Mouse (Mus musculus) spleen, adult 2 months (tissue): ENCODE measurements around the gene Slc15a1. TPM values are rescaled to one million over a fixed set of nuclear protein-coding genes. Genes with fewer than 3 reads are reported as not detected.

Experiments used
- DNase-seq, 2 experiments: peaks; one replicate each; pipeline versions ENCODE4 v3.0.0 to v3.0.0-alpha.2; 2012 to 2021; ENCODE audit warnings: low spot score in 2 of 2, low read depth in 1 of 2
- H3K27ac ChIP-seq: fragments of 200-500 bp; 2 replicates; pipeline ENCODE4 v1.5.1; 2012; ENCODE audit warnings: low read length, inconsistent platforms; ENCODE audit not compliant: insufficient read depth
- H3K27me3 ChIP-seq: fragments of 200-500 bp; 2 replicates; pipeline ENCODE4 v1.6.1; 2012; ENCODE audit warnings: mild to moderate bottlenecking, moderate library complexity, low read length, inconsistent platforms; ENCODE audit not compliant: control insufficient read depth, insufficient read depth
- H3K36me3 ChIP-seq: fragments of 200-500 bp; 2 replicates; pipeline ENCODE4 v1.6.1; 2012; ENCODE audit warnings: mild to moderate bottlenecking, low read length, inconsistent platforms; ENCODE audit not compliant: control insufficient read depth, insufficient read depth
- H3K4me1 ChIP-seq: fragments of 200-500 bp; 2 replicates; pipeline ENCODE4 v1.6.1; 2011; ENCODE audit warnings: inconsistent platforms; ENCODE audit not compliant: control insufficient read depth, insufficient read depth, insufficient read length
- H3K4me3 ChIP-seq: fragments of 200-500 bp; 2 replicates; pipeline ENCODE4 v1.5.1; 2011; ENCODE audit warnings: mild to moderate bottlenecking, inconsistent platforms; ENCODE audit not compliant: insufficient read depth, insufficient read length; ENCODE audit errors: extremely low read depth
- CTCF ChIP-seq: fragments of 200-500 bp; IDR thresholded peaks from 2 replicates; pipeline ENCODE4 v1.5.1; 2011; ENCODE audit warnings: mild to moderate bottlenecking, inconsistent platforms; ENCODE audit not compliant: insufficient read depth, insufficient read length, insufficient replicate concordance; ENCODE audit errors: extremely low read depth
- POLR2A ChIP-seq: fragments of 200-500 bp; IDR thresholded peaks from 2 replicates; pipeline ENCODE4 v1.6.1; 2011; ENCODE audit warnings: low read depth, low read length, inconsistent platforms
- WGBS: fragments of 180-500 bp; shearing (Covaris S2); methylation state at CpG from one replicate; pipeline ENCODE4 v1.1.7; 2018; 5-methylcytosine and 5-hydroxymethylcytosine counted together
- polyA plus RNA-seq: library from polyadenylated mRNA; depleted of rRNA; stranded (reverse); fragments of >200 nt; gene quantifications from 2 replicates; pipeline ENCODE4 v1.2.3, GENCODE M21; 2012; rRNA removed

The Slc15a1 gene
- polyA plus RNA-seq = 0.04 TPM in 1 of 2 replicates, not detected in the other

DNA sequence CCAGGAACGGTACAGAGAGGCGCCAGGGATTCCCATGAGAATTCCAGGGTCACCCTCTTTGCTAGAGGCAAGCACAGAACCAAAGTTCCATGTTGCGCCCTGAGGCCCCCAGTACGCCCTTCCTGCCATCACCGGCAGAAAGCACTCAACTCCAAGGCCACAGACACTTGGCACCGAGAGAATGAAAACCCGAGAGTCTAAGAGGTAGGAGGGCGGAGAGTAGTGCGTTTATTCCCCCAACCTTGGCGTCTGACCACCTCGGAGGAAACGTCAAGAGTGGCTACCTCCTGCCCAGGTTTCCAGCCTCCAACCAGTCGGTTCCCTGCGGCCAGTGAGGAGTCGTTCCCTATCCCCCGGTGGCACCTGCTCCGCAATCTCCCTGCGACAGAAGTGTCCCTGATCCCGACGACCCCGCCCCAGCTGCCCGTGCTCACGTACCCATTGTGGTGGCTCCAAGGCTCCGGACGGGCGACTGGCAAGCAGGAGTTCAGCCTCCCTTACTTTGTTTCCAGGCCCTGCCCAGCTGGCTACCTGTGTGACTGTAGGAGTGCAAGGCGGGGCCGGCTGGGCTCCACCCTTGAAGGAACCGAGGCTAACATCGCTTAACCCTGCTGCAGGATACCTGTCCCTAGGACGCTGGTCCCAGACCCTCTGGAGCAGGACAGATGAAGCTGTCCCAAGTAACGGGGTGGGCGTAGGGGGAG is at the start of gene Slc15a1:
Slc15a1 (minus strand) TSS at position 472 of the 704 bp plus-strand sequence.
- Histone ChIP-seq H3K4me1 (no peaks in the 10 kb centered on the region), H3K27me3 (peaks cover 3% of the 10 kb centered on the region; the same call in 1 of the 2 replicates), H3K4me3 (no peak within 1 kb of the TSS), H3K27ac (no peak within 1 kb of the TSS), H3K36me3 (no peaks in the 10 kb centered on the region)
- TF ChIP-seq POLR2A = no peak
- TF ChIP-seq CTCF = no peak
- 24% methylated on average over 33 of the region's 33 CpGs for WGBS
- DNase-seq = no peak

DNA sequence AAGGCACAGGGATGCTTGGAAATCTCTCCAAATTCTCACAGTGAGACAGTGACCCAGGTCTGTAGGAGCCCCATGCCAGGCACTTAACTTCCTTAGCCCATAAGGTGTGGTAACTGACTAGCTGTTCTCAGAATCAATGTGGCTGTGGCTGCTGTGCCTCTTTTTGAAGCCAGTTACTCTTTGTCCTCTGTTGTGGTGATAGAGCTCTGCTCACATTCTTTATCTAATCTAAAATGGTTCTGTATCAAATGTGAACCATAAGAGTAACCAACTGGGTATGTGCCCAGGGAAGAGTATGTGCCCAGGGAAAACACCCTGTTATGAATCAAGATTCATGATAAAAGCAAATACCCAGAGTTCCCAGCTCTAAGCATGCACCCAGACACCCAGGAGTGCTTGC is 48.7 kb upstream of the Slc15a1 start:
- H3K4me1 ChIP-seq = peaks cover 2% of the 10 kb centered on the region; the same call in 1 of the 2 replicates
- H3K36me3 ChIP-seq = no peaks in the 10 kb centered on the region
- no peak for TF ChIP-seq CTCF
- no peak for TF ChIP-seq POLR2A
- H3K4me3 ChIP-seq = no peak overlapping the region
- H3K27ac ChIP-seq = no peak overlapping the region
- H3K27me3 ChIP-seq = no peaks in the 10 kb centered on the region
- no peak for DNase-seq

DNA sequence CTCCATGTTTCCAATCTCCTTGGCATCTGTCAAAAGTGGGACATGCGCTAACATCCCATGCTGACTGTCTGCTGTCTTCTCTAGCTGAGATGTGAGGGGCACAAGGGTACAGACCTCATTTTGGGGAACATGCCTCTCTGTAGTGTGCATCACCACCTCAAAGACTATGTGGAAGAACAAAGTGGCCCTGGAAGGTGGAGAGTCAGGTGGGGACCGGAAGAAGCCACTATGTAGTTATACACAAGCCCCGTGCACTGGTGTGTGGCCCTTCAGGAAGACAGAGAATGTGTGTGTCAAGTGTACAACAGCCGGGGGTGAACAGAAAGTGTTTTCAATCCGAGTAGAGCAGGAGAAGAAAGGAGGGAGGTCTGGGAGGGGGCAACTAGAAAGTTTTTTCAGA is 47.5 kb upstream of the Slc15a1 start:
- H3K27ac ChIP-seq = no peak overlapping the region

DNA sequence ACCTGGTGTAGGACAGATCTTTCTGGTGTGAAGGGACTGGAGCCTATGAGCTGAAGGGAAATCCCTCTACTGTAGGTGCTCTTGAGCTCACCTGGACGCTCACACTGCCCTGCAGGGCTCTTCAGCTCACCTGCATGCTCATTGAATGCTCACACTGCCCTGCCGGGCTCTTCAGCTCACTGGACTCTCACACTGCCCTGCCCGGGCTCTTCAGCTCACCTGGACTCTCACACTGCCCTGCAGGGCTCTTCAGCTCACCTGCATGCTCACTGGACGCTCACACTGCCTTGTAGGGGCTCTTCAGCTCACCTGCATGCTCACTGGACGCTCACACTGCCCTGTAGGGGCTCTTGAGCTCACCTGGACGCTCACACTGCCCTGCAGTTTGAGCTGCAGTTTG is 44.8 kb upstream of the Slc15a1 start:
- no peak for DNase-seq
- WGBS = 80% methylated on average over 6 of the region's 6 CpGs
- Histone ChIP-seq H3K4me1 (peaks cover 2% of the 10 kb centered on the region; the same call in 1 of the 2 replicates), H3K36me3 (no peaks in the 10 kb centered on the region), H3K27me3 (no peaks in the 10 kb centered on the region), H3K27ac (no peak overlapping the region), H3K4me3 (no peak overlapping the region)
- TF ChIP-seq CTCF (no peak), POLR2A (no peak)

More for the DNA sequence above, 47.5 kb upstream of the Slc15a1 start:
- DNase-seq = no peak
- no peaks in the 10 kb centered on the region for H3K36me3 ChIP-seq
- WGBS = 71% methylated on average over 5 of the region's 5 CpGs
- H3K27me3 ChIP-seq = no peaks in the 10 kb centered on the region
- TF ChIP-seq CTCF = no peak
- no peak for TF ChIP-seq POLR2A
- H3K4me1 ChIP-seq = peaks cover 2% of the 10 kb centered on the region; the same call in 1 of the 2 replicates
- no peak overlapping the region for H3K4me3 ChIP-seq

DNA sequence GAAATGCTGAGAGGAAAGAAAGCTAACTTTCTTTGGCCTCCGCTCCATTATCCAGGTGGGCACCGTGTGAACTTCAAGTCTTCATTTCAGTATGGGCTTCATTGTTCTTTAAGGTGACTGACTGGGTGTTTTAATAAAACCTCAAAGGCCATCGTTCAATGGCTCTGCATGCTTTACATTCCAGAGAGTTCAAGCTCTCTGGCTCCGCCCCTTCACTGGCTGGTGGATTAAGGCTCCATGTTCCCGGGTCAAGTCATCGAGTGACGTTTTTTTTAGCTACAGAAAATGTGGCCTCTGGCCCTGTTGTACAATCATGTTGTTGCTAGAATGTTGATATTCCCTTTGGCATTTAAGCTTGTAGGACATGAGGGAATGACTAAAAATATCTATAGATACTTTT is 42.7 kb upstream of the Slc15a1 start:
- 89% methylated on average over 7 of the region's 7 CpGs for WGBS
- no peaks in the 10 kb centered on the region for H3K27me3 ChIP-seq
- TF ChIP-seq POLR2A = no peak
- TF ChIP-seq CTCF = no peak
- no peak overlapping the region for H3K27ac ChIP-seq
- H3K4me1 ChIP-seq = no peaks in the 10 kb centered on the region
- 0 out of 2 replicates have a peak, but pooled peaks cover 1% of the 10 kb centered on the region for H3K36me3 ChIP-seq
- DNase-seq = no peak
- H3K4me3 ChIP-seq = no peak overlapping the region

DNA sequence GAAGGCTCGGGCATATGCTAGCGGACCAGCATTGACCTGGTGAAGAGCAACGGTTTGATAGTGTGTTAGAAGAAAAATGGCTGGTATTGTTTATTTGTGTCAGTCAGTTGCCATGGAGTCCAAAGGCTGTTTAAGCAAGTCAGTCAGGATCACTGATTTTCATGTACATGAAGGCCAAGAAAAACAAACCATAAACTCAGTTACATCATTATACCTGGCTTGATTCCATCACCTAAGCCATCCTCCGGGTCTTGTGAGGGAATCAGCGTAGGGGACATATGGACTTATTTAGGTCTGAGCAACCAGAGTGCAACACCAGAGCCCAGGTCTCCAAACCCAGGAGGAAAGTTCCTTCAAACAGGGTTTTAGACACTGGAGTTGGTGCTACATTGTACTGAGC is 41.6 kb upstream of the Slc15a1 start:
- H3K4me3 ChIP-seq = no peak overlapping the region
- H3K36me3 ChIP-seq = 0 out of 2 replicates have a peak, but pooled peaks cover 1% of the 10 kb centered on the region
- TF ChIP-seq POLR2A (no peak), CTCF (no peak)
- H3K27me3 ChIP-seq = no peaks in the 10 kb centered on the region
- H3K4me1 ChIP-seq = no peaks in the 10 kb centered on the region
- DNase-seq = no peak
- H3K27ac ChIP-seq = no peak overlapping the region
- 92% methylated on average over 5 of the region's 5 CpGs for WGBS
